8 mouse cellular contexts compared by ENCODE assay signal in the genomic region with DNA sequence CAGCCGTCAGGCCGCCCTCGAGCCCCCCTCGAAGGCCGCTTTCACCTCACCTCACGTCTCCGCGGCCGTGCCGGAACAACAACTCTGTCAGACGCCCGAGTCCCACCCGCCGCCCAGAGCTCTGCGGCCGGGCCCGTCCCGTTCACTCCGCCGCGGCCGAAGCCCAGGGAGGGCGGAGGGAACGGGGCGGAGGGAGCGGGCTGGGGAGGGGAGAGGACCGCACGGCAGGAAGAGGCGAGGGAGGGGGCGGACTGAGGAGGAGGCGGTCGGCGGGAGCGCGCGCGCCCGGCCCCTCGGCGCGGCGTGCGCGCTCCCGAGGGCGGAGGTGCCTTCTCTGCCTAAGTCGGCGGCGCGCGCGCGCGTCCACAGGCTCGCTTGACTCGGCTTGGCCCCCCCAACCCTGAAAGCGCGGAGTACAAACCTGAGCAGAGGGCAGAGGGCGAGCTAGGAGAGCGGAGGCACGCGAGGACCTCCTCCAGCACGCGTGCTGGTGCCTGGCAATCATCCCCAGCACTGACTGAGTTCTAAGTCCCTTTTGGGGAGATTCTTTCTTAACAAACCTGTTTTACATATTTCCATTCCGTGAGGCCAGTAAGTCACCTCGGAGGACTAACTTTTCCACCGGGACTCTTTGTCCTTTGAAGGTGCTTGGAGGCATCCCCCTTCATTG. TPM values are rescaled to one million over a fixed set of nuclear protein-coding genes. Genes with fewer than 3 reads are reported as not detected.
DNase-seq lines count a peak whose midpoint lies in the region; ATAC-seq lines count a peak whose summit lies in the region.

Gene Rabgap1l, minus strand, starts transcription at position 526 of the 670 bp plus-strand sequence.

- H3K9ac ChIP-seq in heart, embryonic 14.5 days (ENCODE audit: low read length) = peak within 1 kb of the TSS; percentile 92
- H3K9ac ChIP-seq in liver, embryonic 13.5 days = peak within 1 kb of the TSS; percentile 99
- H3K9ac ChIP-seq in stomach, embryonic 16.5 days (ENCODE audit: low read length) = peak within 1 kb of the TSS; percentile 93

- no peaks in the 10 kb centered on the region for H3K27me3 ChIP-seq in heart, embryonic 14.5 days (ENCODE audit: control insufficient read depth, insufficient read depth, low read length)
- no peaks in the 10 kb centered on the region for H3K27me3 ChIP-seq in liver, embryonic 13.5 days
- no peaks in the 10 kb centered on the region for H3K27me3 ChIP-seq in stomach, embryonic 16.5 days (ENCODE audit: control insufficient read depth, insufficient read depth, low read length)

- peak; percentile 78 for ATAC-seq in erythroid progenitor cell, adult 5-6 weeks (replicated peaks; ENCODE audit: low FRiP score, poor library complexity, severe bottlenecking)
- peak; percentile 97 for ATAC-seq in heart, embryonic 14.5 days (ENCODE audit: insufficient number of reproducible peaks, insufficient read depth, low FRiP score, low read depth)
- ATAC-seq in liver, embryonic 13.5 days (ENCODE audit: low read depth) = peak; percentile 89
- ATAC-seq in stomach, embryonic 16.5 days (ENCODE audit: insufficient read depth, low FRiP score) = peak; percentile 98

- peak within 1 kb of the TSS; percentile 67 to 97 for H3K4me3 ChIP-seq in heart, embryonic 14.5 days (ENCODE audit: control insufficient read depth in 1 of 2, insufficient read depth in 1 of 2, low read depth in 1 of 2, low read length in 2 of 2)
- peak within 1 kb of the TSS; percentile 99 for H3K4me3 ChIP-seq in liver, embryonic 13.5 days (replicated peaks)
- peak within 1 kb of the TSS; percentile 92 for H3K4me3 ChIP-seq in stomach, embryonic 16.5 days (replicated peaks; ENCODE audit: low read length)

- 0 out of 2 replicates have a peak, but pooled peaks cover under 1% of the 10 kb centered on the region for H3K9me3 ChIP-seq in heart, embryonic 14.5 days (ENCODE audit: control insufficient read depth, low read length)
- no peaks in the 10 kb centered on the region for H3K9me3 ChIP-seq in liver, embryonic 13.5 days (replicated peaks)
- peaks cover 3% of the 10 kb centered on the region; the same call in 1 of the 2 replicates for H3K9me3 ChIP-seq in stomach, embryonic 16.5 days (replicated peaks; ENCODE audit: control insufficient read depth, low read length)

- under 1% methylated on average over 62 of the region's 67 CpGs for WGBS in heart, embryonic 14.5 days
- under 1% methylated on average over 65 of the region's 67 CpGs for WGBS in liver, embryonic 13.5 days (ENCODE audit: insufficient replicate concordance)
- under 1% methylated on average over 63 of the region's 67 CpGs for WGBS in stomach, embryonic 16.5 days

- H3K27ac ChIP-seq in heart, embryonic 14.5 days (replicated peaks in 1 of 2; ENCODE audit: control insufficient read depth in 1 of 2, insufficient read depth in 1 of 2, low read depth in 2 of 2, low read length in 2 of 2) = peak within 1 kb of the TSS; percentile 64 to 94
- peak within 1 kb of the TSS; percentile 97 for H3K27ac ChIP-seq in liver, embryonic 13.5 days
- peak within 1 kb of the TSS; percentile 64 for H3K27ac ChIP-seq in stomach, embryonic 16.5 days (ENCODE audit: low read length)

- peak; percentile 97 for DNase-seq in CD4-positive helper T cell, adult 2 months (ENCODE audit: low read depth, low spot score)
- peak; percentile 80 for DNase-seq in brain, embryonic 18.5 days (ENCODE audit: low read depth, low spot score)
- DNase-seq in kidney, postnatal 14 days = peak; percentile 95
- peak; percentile 78 for DNase-seq in liver, embryonic 13.5 days
- DNase-seq in neural tube, embryonic 10.5 days (ENCODE audit: extremely low spot score, low spot score) = peak; percentile 90

- H3K4me2 ChIP-seq in heart, embryonic 14.5 days (ENCODE audit: low read length) = peak within 1 kb of the TSS; percentile 76
- H3K4me2 ChIP-seq in liver, embryonic 13.5 days = peak within 1 kb of the TSS; percentile 84
- H3K4me2 ChIP-seq in stomach, embryonic 16.5 days (ENCODE audit: low read depth, low read length) = peak within 1 kb of the TSS; percentile 80

- H3K4me1 ChIP-seq in heart, embryonic 14.5 days (ENCODE audit: control insufficient read depth in 2 of 2, insufficient read depth in 2 of 2, low read length in 2 of 2) = peaks cover 0 to 14% of the 10 kb centered on the region in 2 experiments; a peak in 2 of 4 replicates
- peaks cover 57% of the 10 kb centered on the region for H3K4me1 ChIP-seq in liver, embryonic 13.5 days (replicated peaks)
- 0 out of 2 replicates have a peak, but pooled peaks cover 3% of the 10 kb centered on the region for H3K4me1 ChIP-seq in stomach, embryonic 16.5 days (ENCODE audit: control insufficient read depth, insufficient read depth, low read length)

- H3K36me3 ChIP-seq in heart, embryonic 14.5 days (ENCODE audit: control insufficient read depth, insufficient read depth, low read length) = no peaks in the 10 kb centered on the region
- H3K36me3 ChIP-seq in liver, embryonic 13.5 days = no peaks in the 10 kb centered on the region
- no peaks in the 10 kb centered on the region for H3K36me3 ChIP-seq in stomach, embryonic 16.5 days (ENCODE audit: control insufficient read depth, insufficient read depth, low read length)

RNA-seq across cellular contexts. Expression of gene Rabgap1l, which starts in this region (rescaled TPM):
- total RNA-seq in erythroid progenitor cell, adult 5-6 weeks (2015; ENCODE audit: low replicate concordance) = 124 and 151 TPM in 2 replicates
- total RNA-seq in erythroid progenitor cell, adult 5-6 weeks (2017; ENCODE audit: low replicate concordance) = 126 and 134 TPM in 2 replicates
- 81.1 and 95.6 TPM in 2 replicates for polyA plus RNA-seq in heart, embryonic 14.5 days (2014; fragmentation: Nextera tagmentation; extraction: Ambion mirVana)
- polyA plus RNA-seq in liver, embryonic 13.5 days (2015; fragmentation: Nextera tagmentation; extraction: Ambion mirVana) = 37.5 and 41.6 TPM in 2 replicates
- 27.0 and 31.9 TPM in 2 replicates for polyA plus RNA-seq in stomach, embryonic 16.5 days (2015; fragmentation: Nextera tagmentation; extraction: Ambion mirVana)

Comparison
In these comparisons a context has a peak if more than half of its experiments do, and no peak if none do; other contexts are left out.
1. Peak in every context shown above with its lines: DNase-seq, ATAC-seq, H3K4me3 ChIP-seq and H3K27ac ChIP-seq.